Mouse (Mus musculus): ENCODE measurements around the gene Sidt2.

Gene Sidt2

DNA sequence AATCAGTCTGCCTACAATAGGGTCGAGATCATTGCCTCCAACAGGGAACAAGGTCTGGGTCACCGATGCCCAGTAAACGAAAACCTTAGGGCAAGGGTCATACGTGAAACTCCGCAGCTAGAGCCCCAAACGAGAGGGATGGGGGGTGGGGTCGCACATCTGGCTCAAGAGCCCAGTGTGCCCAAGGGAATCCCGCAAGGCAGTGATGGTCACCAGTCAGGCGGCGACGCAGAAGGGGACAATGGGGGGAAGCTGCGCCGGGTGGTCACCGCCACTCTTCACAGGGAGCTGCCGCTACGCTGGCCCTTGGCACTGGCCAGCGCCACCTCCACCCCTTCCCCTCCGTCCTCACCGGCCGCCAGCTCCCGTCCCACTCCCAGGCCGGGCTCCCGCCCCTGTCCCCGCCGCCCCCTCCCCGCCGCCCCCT lies 49.2 kb downstream of the Sidt2 start:
- ChIA-PET CTCF (interaction anchor here in 3 of 4 experiments (0.6 to 1.9 kb wide), 7 partner anchors 12 to 494 kb away, joined by 3 to 7 read pairs (median 3); partner anchors contain the start of gene Bud13 (in 1 of the 3)), POLR2A (interaction anchor here in 3 of 4 experiments (0.6 to 1.9 kb wide), 10 partner anchors 9 to 361 kb away, joined by 3 to 8 read pairs (median 4); no protein-coding TSS in a partner anchor)

DNA sequence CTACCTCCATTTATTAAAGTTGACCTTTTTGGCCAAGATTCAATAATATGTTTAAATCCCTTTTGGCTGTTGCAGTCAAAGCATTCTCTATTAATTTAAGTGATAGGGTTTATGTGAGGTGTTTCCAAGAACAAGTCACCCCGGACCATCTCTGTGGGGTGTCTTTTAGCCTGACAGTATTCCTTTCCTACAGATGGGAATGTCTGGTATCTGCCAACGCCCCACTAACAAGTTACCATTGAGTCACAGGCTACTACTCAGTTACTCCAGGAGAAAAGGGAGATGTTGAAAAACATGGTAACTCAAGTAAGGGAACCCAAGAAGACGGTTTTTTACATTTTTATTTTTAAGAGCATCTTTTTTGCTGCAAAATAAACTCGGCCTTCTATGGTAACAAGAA lies 49.9 kb downstream of the Sidt2 start:
- POLR2A ChIA-PET, result interaction anchor here in 3 of 4 experiments (0.6 to 1.4 kb wide), 6 partner anchors 8 to 362 kb away, joined by 4 to 8 read pairs (median 4); no protein-coding TSS in a partner anchor
- CTCF ChIA-PET, result interaction anchor here in 3 of 4 experiments (0.6 to 1.9 kb wide), 4 partner anchors 13 to 493 kb away, joined by 3 to 5 read pairs (median 4); no protein-coding TSS in a partner anchor

GRCm38 (mm10) chr9:45893681-45894080 lies 61.4 kb downstream of the Sidt2 start:
- CTCF ChIA-PET, result no interaction called here
- POLR2A ChIA-PET, result no interaction called here
